ENCODE assay signal across 30 mouse cellular contexts in the genomic region with DNA sequence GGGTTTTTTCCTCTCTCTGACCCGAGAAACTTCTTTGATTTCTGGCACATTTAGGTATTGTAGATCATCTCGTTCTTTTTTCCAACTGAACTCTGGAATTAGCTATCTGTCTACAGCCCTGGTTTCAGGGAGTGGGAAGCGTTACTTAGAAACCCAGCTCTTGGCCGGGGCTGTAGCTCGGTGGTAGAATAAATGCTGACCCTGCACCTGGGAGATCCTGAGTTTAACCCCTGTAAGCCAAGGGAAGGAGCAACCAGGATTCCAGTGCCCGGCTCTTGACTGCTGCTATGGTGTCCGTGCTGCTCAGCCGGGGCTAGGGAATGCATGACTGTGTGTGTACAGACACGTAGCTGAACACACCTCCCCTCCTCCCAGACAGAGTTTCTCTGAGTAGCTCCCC. TPM values are rescaled to one million over a fixed set of nuclear protein-coding genes. Genes with fewer than 3 reads are reported as not detected.
DNase-seq lines count a peak whose midpoint lies in the region; ATAC-seq and TF ChIP-seq lines count a peak whose summit lies in the region.
"Had no signal": no experiment of that assay in that cellular context is flagged by ENCODE, and none has a peak within 500 bp of the region (broad histone marks: within the 10 kb centered on the region; RNA-seq: fewer than 3 reads in every experiment).

No protein-coding gene starts in this region.

- H3K36me3 ChIP-seq in kidney, adult 2 months (ENCODE audit: control insufficient read depth, insufficient read depth, low read length) = peaks cover 9% of the 10 kb centered on the region
- peaks cover 33% of the 10 kb centered on the region for H3K36me3 ChIP-seq in kidney, embryonic 16.5 days (ENCODE audit: insufficient read depth, low read length)
- H3K36me3 ChIP-seq in liver, adult 2 months (ENCODE audit: control insufficient read depth, insufficient read depth, low read length) = peaks cover 74% of the 10 kb centered on the region
- H3K36me3 ChIP-seq in liver, embryonic 11.5 days (ENCODE audit: control insufficient read depth, insufficient read depth, low read length) = peaks cover 33% of the 10 kb centered on the region

- no peak overlapping the region for H3K4me3 ChIP-seq in kidney, adult 2 months (ENCODE audit: insufficient read depth, low read depth, low read length)
- no peak overlapping the region for H3K4me3 ChIP-seq in kidney, embryonic 16.5 days (ENCODE audit: low read length)
- H3K4me3 ChIP-seq in liver, adult 2 months (ENCODE audit: insufficient read depth, low read depth, low read length) = no peak overlapping the region
- H3K4me3 ChIP-seq in liver, embryonic 11.5 days (ENCODE audit: low read depth, low read length) = no peak overlapping the region
- H3K4me3 ChIP-seq: embryonic facial prominence, embryonic 10.5 days; embryonic facial prominence, embryonic 13.5 days; erythroblast, embryonic 14.5 days; forebrain, embryonic 12.5 days; forebrain, embryonic 15.5 days; gastrocnemius, adult 2 months; heart, embryonic 12.5 days; heart, embryonic 15.5 days; hindbrain, embryonic 10.5 days; hindbrain, embryonic 13.5 days had no signal

- peak overlapping the region; percentile 85 for H3K27ac ChIP-seq in kidney, adult 2 months (ENCODE audit: insufficient read depth, low read depth, low read length)
- H3K27ac ChIP-seq in kidney, embryonic 16.5 days (ENCODE audit: low read length) = no peak overlapping the region
- no peak overlapping the region for H3K27ac ChIP-seq in liver, adult 2 months (replicated peaks; ENCODE audit: insufficient read depth, low read depth, low read length)
- H3K27ac ChIP-seq in liver, embryonic 11.5 days (ENCODE audit: low read depth, low read length) = no peak overlapping the region
- H3K27ac ChIP-seq: embryonic facial prominence, embryonic 10.5 days; embryonic facial prominence, embryonic 13.5 days; forebrain, embryonic 12.5 days; forebrain, embryonic 15.5 days; gastrocnemius, adult 2 months; heart, embryonic 15.5 days; hindbrain, embryonic 10.5 days; hindbrain, embryonic 13.5 days had no signal

- H3K79me2 ChIP-seq in liver, adult 2 months (ENCODE audit: control insufficient read depth, insufficient read depth, low read length) = no peaks in the 10 kb centered on the region

- no peak overlapping the region for H3K9ac ChIP-seq in kidney, embryonic 16.5 days (replicated peaks; ENCODE audit: low read length)
- H3K9ac ChIP-seq in liver, adult 2 months (ENCODE audit: low read depth, low read length) = no peak overlapping the region
- no peak overlapping the region for H3K9ac ChIP-seq in liver, embryonic 11.5 days (ENCODE audit: low read depth, low read length)
- H3K9ac ChIP-seq: embryonic facial prominence, embryonic 13.5 days; forebrain, embryonic 12.5 days; forebrain, embryonic 15.5 days; heart, embryonic 12.5 days; heart, embryonic 15.5 days; hindbrain, embryonic 13.5 days had no signal

- TF ChIP-seq POLR2A in kidney, adult 2 months (IDR thresholded peaks at IDR 0.05; ENCODE audit: low read depth, low read length) = no peak
- no peak for TF ChIP-seq POLR2A in liver, adult 2 months (IDR thresholded peaks at IDR 0.05; ENCODE audit: extremely low read depth, insufficient read depth, low read length)

- 0 out of 2 replicates have a peak, but pooled peaks have one; percentile 21 for ATAC-seq in frontal cortex, adult (ENCODE audit: low TSS enrichment)
- no peak for ATAC-seq in kidney, embryonic 16.5 days (ENCODE audit: low FRiP score, low TSS enrichment)
- no peak for ATAC-seq in liver, embryonic 11.5 days (replicated peaks; ENCODE audit: low FRiP score)
- no peak for ATAC-seq in megakaryocyte progenitor cell, adult 5-6 weeks (replicated peaks; ENCODE audit: poor library complexity)
- ATAC-seq: activated CD4-positive, CD25-positive, alpha-beta regulatory T cell, adult 4 months; forebrain, embryonic 15.5 days had no signal

- no peak for DNase-seq in frontal cortex, postnatal 10 days (ENCODE audit: low spot score in 2 of 2)
- peak; percentile 86 for DNase-seq in kidney, adult 2 months
- peak; percentile 72 for DNase-seq in liver, adult 2 months (ENCODE audit: extremely low read depth, low read depth, low spot score)
- DNase-seq in liver, embryonic 11.5 days (ENCODE audit: low spot score) = no peak
- DNase-seq in lung, postnatal 36 days = no peak
- DNase-seq: adrenal gland, adult 8-10 months; adrenal gland, postnatal 25 days; cerebellum, adult 11-12 months; cerebellum, adult 8-10 months; cerebellum, postnatal 10 days; cerebellum, postnatal 36 days; embryo, embryonic 11 days; gastrocnemius, adult 2 months; gastrocnemius, postnatal 14 days; heart, adult 11 months; heart, postnatal 10 days; heart, postnatal 36 days had no signal

- no peaks in the 10 kb centered on the region for H3K27me3 ChIP-seq in kidney, adult 2 months (replicated peaks; ENCODE audit: control insufficient read depth, insufficient read depth, low read length)
- H3K27me3 ChIP-seq in kidney, embryonic 16.5 days (ENCODE audit: insufficient read depth, low read length) = no peaks in the 10 kb centered on the region
- H3K27me3 ChIP-seq in liver, adult 2 months (ENCODE audit: control insufficient read depth, insufficient read depth, low read length) = no peaks in the 10 kb centered on the region
- H3K27me3 ChIP-seq in liver, embryonic 11.5 days (replicated peaks; ENCODE audit: control insufficient read depth, insufficient read depth, low read length) = no peaks in the 10 kb centered on the region
- H3K27me3 ChIP-seq: embryonic facial prominence, embryonic 13.5 days; forebrain, embryonic 12.5 days; forebrain, embryonic 15.5 days; heart, embryonic 12.5 days; heart, embryonic 15.5 days; hindbrain, embryonic 13.5 days had no signal

- H3K4me2 ChIP-seq in kidney, embryonic 16.5 days (replicated peaks; ENCODE audit: low read depth, low read length) = no peak overlapping the region
- H3K4me2 ChIP-seq in liver, embryonic 11.5 days = no peak overlapping the region
- H3K4me2 ChIP-seq: embryonic facial prominence, embryonic 13.5 days; forebrain, embryonic 12.5 days; forebrain, embryonic 15.5 days; heart, embryonic 12.5 days; heart, embryonic 15.5 days; hindbrain, embryonic 13.5 days had no signal

- TF ChIP-seq CTCF in kidney, adult 2 months (conservative IDR thresholded peaks at IDR 0.05; ENCODE audit: insufficient read depth, insufficient read length, low read depth, low read length) = no peak
- no peak for TF ChIP-seq CTCF in liver, adult 2 months (IDR thresholded peaks at IDR 0.05; ENCODE audit: low read depth, low read length)

- peaks cover 13% of the 10 kb centered on the region for H3K4me1 ChIP-seq in kidney, adult 2 months (ENCODE audit: control insufficient read depth, insufficient read depth, low read length)
- H3K4me1 ChIP-seq in kidney, embryonic 16.5 days (ENCODE audit: insufficient read depth, low read length) = no peaks in the 10 kb centered on the region
- H3K4me1 ChIP-seq in liver, adult 2 months (ENCODE audit: control insufficient read depth, insufficient read depth, low read length) = peaks cover 8% of the 10 kb centered on the region; the same call in 1 of the 2 replicates
- peaks cover 3% of the 10 kb centered on the region for H3K4me1 ChIP-seq in liver, embryonic 11.5 days (replicated peaks; ENCODE audit: control insufficient read depth, insufficient read depth, low read length)
- H3K4me1 ChIP-seq: embryonic facial prominence, embryonic 10.5 days; embryonic facial prominence, embryonic 13.5 days; forebrain, embryonic 12.5 days; forebrain, embryonic 15.5 days; heart, embryonic 15.5 days; hindbrain, embryonic 10.5 days; hindbrain, embryonic 13.5 days had no signal

- H3K9me3 ChIP-seq in kidney, embryonic 16.5 days (ENCODE audit: low read length) = no peaks in the 10 kb centered on the region
- no peaks in the 10 kb centered on the region for H3K9me3 ChIP-seq in liver, embryonic 11.5 days (ENCODE audit: control insufficient read depth, low read length)
- H3K9me3 ChIP-seq: embryonic facial prominence, embryonic 10.5 days; embryonic facial prominence, embryonic 13.5 days; forebrain, embryonic 12.5 days; forebrain, embryonic 15.5 days; heart, embryonic 12.5 days; heart, embryonic 15.5 days; hindbrain, embryonic 10.5 days; hindbrain, embryonic 13.5 days had no signal

- 53% methylated on average over 9 of the region's 9 CpGs for WGBS in kidney, adult 2 months
- WGBS in kidney, embryonic 16.5 days = 87% methylated on average over 9 of the region's 9 CpGs
- WGBS in liver, adult 2 months = 51% methylated on average over 9 of the region's 9 CpGs
- 90% methylated on average over 9 of the region's 9 CpGs for whole genome bisulfite sequencing in liver, embryonic 11.5 days

RNA-seq across cellular contexts. Expression of a gene that starts 8.9 kb away (rescaled TPM):
- polyA plus RNA-seq in kidney, adult 2 months (2012; rRNA removed) = 150 and 171 TPM in 2 replicates
- 62.6 and 63.4 TPM in 2 replicates for polyA plus RNA-seq in kidney, embryonic 16.5 days (2015; fragmentation: Nextera tagmentation; extraction: Ambion mirVana)
- 119 TPM in 2 replicates for total RNA-seq in liver, adult 2 months (2014; rRNA removed)
- 127 and 162 TPM in 2 replicates for polyA plus RNA-seq in liver, adult 2 months (2012; rRNA removed)
- 112 and 129 TPM in 2 replicates for polyA plus RNA-seq in liver, embryonic 11.5 days (2014; fragmentation: Nextera tagmentation; extraction: Ambion mirVana)
- total RNA-seq in megakaryocyte progenitor cell, adult 5-6 weeks (2015) = 43.1 and 45.0 TPM in 2 replicates
- 36.3 and 46.6 TPM in 2 replicates for total RNA-seq in megakaryocyte progenitor cell, adult 5-6 weeks (2017)

RNA-seq across cellular contexts. Expression of a gene that starts 34.9 kb away (rescaled TPM):
- 560 and 626 TPM in 2 replicates for polyA plus RNA-seq in kidney, adult 2 months (2012; rRNA removed)
- 58.0 and 58.2 TPM in 2 replicates for polyA plus RNA-seq in kidney, embryonic 16.5 days (2015; fragmentation: Nextera tagmentation; extraction: Ambion mirVana)
- total RNA-seq in liver, adult 2 months (2014; rRNA removed) = 62.5 and 82.7 TPM in 2 replicates
- 97.8 and 112 TPM in 2 replicates for polyA plus RNA-seq in liver, adult 2 months (2012; rRNA removed)
- polyA plus RNA-seq in liver, embryonic 11.5 days (2014; fragmentation: Nextera tagmentation; extraction: Ambion mirVana) = 242 and 253 TPM in 2 replicates
- total RNA-seq in megakaryocyte progenitor cell, adult 5-6 weeks (2015) = 14.0 and 16.5 TPM in 2 replicates
- 11.8 and 18.1 TPM in 2 replicates for total RNA-seq in megakaryocyte progenitor cell, adult 5-6 weeks (2017)

RNA-seq across cellular contexts. Expression of a gene that starts 50.6 kb away (rescaled TPM):
- polyA plus RNA-seq in kidney, adult 2 months (2012; rRNA removed) = 96.7 and 127 TPM in 2 replicates
- polyA plus RNA-seq in kidney, embryonic 16.5 days (2015; fragmentation: Nextera tagmentation; extraction: Ambion mirVana) = 117 and 125 TPM in 2 replicates
- total RNA-seq in liver, adult 2 months (2014; rRNA removed) = 142 and 162 TPM in 2 replicates
- polyA plus RNA-seq in liver, adult 2 months (2012; rRNA removed) = 70.2 and 71.5 TPM in 2 replicates
- polyA plus RNA-seq in liver, embryonic 11.5 days (2014; fragmentation: Nextera tagmentation; extraction: Ambion mirVana) = 104 and 116 TPM in 2 replicates
- total RNA-seq in megakaryocyte progenitor cell, adult 5-6 weeks (2015) = 168 and 183 TPM in 2 replicates
- 176 and 178 TPM in 2 replicates for total RNA-seq in megakaryocyte progenitor cell, adult 5-6 weeks (2017)

Comparison
In these comparisons a context has a peak if more than half of its experiments do, and no peak if none do; other contexts are left out.
1. DNase-seq: peak in kidney, adult 2 months (single experiment) and liver, adult 2 months (single experiment); none in frontal cortex, postnatal 10 days (0 of 2), liver, embryonic 11.5 days (single experiment) and lung, postnatal 36 days (single experiment).